17 mouse cellular contexts compared by ENCODE assay signal in the genomic region with DNA sequence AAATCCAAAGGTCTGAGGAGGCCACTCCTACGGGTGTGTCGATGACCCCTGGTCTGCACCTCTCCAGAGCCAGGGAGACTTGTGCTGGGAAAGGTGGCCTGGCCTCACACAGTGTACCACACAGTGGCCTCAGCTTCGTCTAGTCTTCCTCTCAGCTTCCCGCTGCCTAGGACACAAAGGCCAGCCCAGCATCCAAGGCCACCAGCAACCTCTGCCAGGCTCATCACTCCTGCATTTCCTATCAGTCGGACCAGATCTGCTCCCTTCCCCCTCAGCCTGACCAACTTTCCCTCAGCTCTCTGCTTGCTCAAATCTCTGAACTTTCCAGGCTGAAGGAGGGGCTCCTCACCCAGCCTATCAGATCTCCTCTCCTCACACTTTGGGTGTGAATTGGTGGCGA.
"Had no signal": no experiment of that assay in that cellular context is flagged by ENCODE, and none has a peak within 500 bp of the region (broad histone marks: within the 10 kb centered on the region; RNA-seq: fewer than 3 reads in every experiment).

No protein-coding gene starts in this region.

- H3K4me3 ChIP-seq: layer of hippocampus, adult 2 months; left cerebral cortex, adult 2 months; liver, embryonic 13.5 days; neural tube, embryonic 12.5 days had no signal

- H3K4me1 ChIP-seq: neural tube, embryonic 12.5 days had no signal

- H3K27ac ChIP-seq: kidney, postnatal 0 days; layer of hippocampus, adult 2 months; left cerebral cortex, adult 2 months; liver, embryonic 13.5 days; neural tube, embryonic 12.5 days had no signal

- H3K9me3 ChIP-seq: liver, embryonic 13.5 days; neural tube, embryonic 12.5 days had no signal

- H3K36me3 ChIP-seq: liver, embryonic 13.5 days; neural tube, embryonic 12.5 days had no signal

- DNase-seq: kidney, adult 18-20 months; kidney, postnatal 25 days; layer of hippocampus, postnatal 36 days; left cerebral cortex, postnatal 4 days; liver, embryonic 13.5 days; lung, adult 2 months; lung, postnatal 14 days; lung, postnatal 4 days; midbrain, embryonic 14.5 days; retina, postnatal 1 day; right cerebral cortex, postnatal 25 days; thymus, adult 18-20 months; thymus, postnatal 36 days had no signal
